Mouse (Mus musculus) liver, embryonic 11.5 days (tissue): ENCODE data around the gene Lim2. TPM values are rescaled to one million over a fixed set of nuclear protein-coding genes. Genes with fewer than 3 reads are reported as not detected.

Source experiments
- ATAC-seq: fragments of 200-750 bp; cut with Nextera tagmentation; replicated peaks from 2 replicates; pipeline ENCODE4 v1.8.0; 2017; ENCODE audit warnings: moderate number of reproducible peaks, mild to moderate bottlenecking, moderate TSS enrichment, moderate library complexity; ENCODE audit not compliant: low FRiP score
- DNase-seq: peaks from one replicate; pipeline ENCODE4 v3.0.0-alpha.2; 2017; ENCODE audit warnings: low spot score
- H3K27ac ChIP-seq: fragments of 300-500 bp; sonication (generic); 2 replicates; pipeline ENCODE4 v1.5.1; 2014; ENCODE audit warnings: mild to moderate bottlenecking, low read depth, low read length, control low read depth
- H3K27me3 ChIP-seq: fragments of 300-500 bp; sonication (generic); replicated peaks from 2 replicates; pipeline ENCODE4 v1.6.1; 2014; ENCODE audit warnings: low read length, mixed read lengths; ENCODE audit not compliant: control insufficient read depth, insufficient read depth
- H3K36me3 ChIP-seq: fragments of 300-500 bp; sonication (generic); 2 replicates; pipeline ENCODE4 v1.6.1; 2014; ENCODE audit warnings: mild to moderate bottlenecking, low read length, moderate library complexity, mixed read lengths; ENCODE audit not compliant: control insufficient read depth, insufficient read depth
- H3K4me1 ChIP-seq: fragments of 300-500 bp; sonication (generic); replicated peaks from 2 replicates; pipeline ENCODE4 v1.6.1; 2014; ENCODE audit warnings: low read length, mixed read lengths; ENCODE audit not compliant: control insufficient read depth, insufficient read depth
- H3K4me2 ChIP-seq: fragments of 300-500 bp; sonication (generic); 2 replicates; pipeline ENCODE4 v1.6.1; 2014; ENCODE audit warnings: mild to moderate bottlenecking, control low read depth, moderate library complexity
- H3K4me3 ChIP-seq: fragments of 300-500 bp; sonication (generic); 2 replicates; pipeline ENCODE4 v1.5.1; 2014; ENCODE audit warnings: low read depth, low read length, control low read depth
- H3K9ac ChIP-seq: fragments of 300-500 bp; sonication (generic); 2 replicates; pipeline ENCODE4 v1.6.1; 2014; ENCODE audit warnings: low read depth, low read length, control low read depth
- H3K9me3 ChIP-seq: fragments of 300-500 bp; sonication (generic); 2 replicates; pipeline ENCODE4 v1.6.1; 2016; ENCODE audit warnings: low read length, inconsistent platforms, mixed read lengths; ENCODE audit not compliant: control insufficient read depth
- WGBS: fragments of 180-500 bp; shearing (Covaris S2); extraction: QIAGEN DNeasy Blood & Tissue Kit; methylation state at CpG from one replicate; pipeline ENCODE4 v1.1.7; 2014; 5-methylcytosine and 5-hydroxymethylcytosine counted together
- polyA plus RNA-seq: library from polyadenylated mRNA; unstranded; fragments of >200 nt; fragmentation: Nextera tagmentation; extraction: Ambion mirVana; gene quantifications from 2 replicates; pipeline ENCODE4 v1.2.1, GENCODE M21; 2014

Lim2 gene
- polyA plus RNA-seq, 1 experiment from 2014 or later = not detected

DNA sequence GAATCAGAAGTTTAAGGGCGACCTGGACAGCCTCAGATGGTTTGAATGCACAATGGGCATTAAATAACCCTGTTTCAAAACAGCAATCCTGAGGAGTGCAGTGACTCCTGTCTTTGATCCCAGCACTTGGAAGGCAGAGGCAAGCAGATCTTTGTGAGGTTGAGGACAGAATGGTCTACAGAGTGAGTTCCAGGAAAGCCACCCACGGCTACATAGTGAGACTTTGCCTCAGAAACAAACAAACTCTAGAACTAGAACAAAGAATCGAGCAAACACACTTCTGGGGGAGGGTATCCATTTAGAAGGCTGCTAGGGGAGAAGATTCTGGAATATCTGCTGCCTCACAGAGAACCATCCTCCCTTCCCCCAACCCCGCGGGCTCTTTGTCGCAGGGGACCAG is 13.0 kb downstream of the Lim2 start, which contains the start of gene Cldnd2:
Gene Cldnd2, plus strand, starts transcription at position 301 of the 400 bp plus-strand sequence.
- ATAC-seq (no peak), DNase-seq (no peak)
- 82% methylated on average over 6 of the region's 6 CpGs for WGBS

DNA sequence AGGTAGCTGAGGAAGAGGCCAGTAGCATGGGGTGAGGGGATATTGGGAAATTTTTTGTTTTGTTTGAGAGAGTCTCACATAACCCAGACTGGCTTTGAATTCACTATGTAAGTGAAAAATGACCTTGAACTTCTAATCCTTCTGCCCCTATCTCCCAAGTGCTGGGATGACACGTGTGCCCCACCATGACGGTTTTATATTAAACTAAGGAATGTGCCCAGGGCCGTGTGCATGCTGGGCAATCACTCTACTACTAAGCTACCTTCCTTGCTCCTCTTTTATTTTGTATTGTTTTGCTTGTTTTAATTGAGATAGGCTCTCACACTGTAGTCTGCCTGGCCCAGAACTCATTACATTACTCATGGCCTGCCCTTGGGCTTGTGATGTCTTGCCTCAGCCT is 13.6 kb downstream of the Lim2 start:
- Histone ChIP-seq H3K36me3 (no peaks in the 10 kb centered on the region), H3K9ac (no peak overlapping the region), H3K27ac (no peak overlapping the region), H3K4me2 (no peak overlapping the region), H3K9me3 (no peaks in the 10 kb centered on the region), H3K27me3 (no peaks in the 10 kb centered on the region), H3K4me1 (peaks cover 23% of the 10 kb centered on the region), H3K4me3 (no peak overlapping the region)
- no peak for ATAC-seq
- DNase-seq = no peak
- whole genome bisulfite sequencing = 75% methylated on average over 3 of the region's 3 CpGs

More for the DNA sequence above, 13.0 kb downstream of the Lim2 start, which contains the start of gene Cldnd2:
- Histone ChIP-seq H3K36me3 (no peaks in the 10 kb centered on the region), H3K9me3 (no peaks in the 10 kb centered on the region), H3K4me2 (no peak within 1 kb of the TSS), H3K27ac (no peak within 1 kb of the TSS), H3K4me3 (no peak within 1 kb of the TSS), H3K9ac (no peak within 1 kb of the TSS), H3K4me1 (peaks cover 17% of the 10 kb centered on the region), H3K27me3 (no peaks in the 10 kb centered on the region)

DNA sequence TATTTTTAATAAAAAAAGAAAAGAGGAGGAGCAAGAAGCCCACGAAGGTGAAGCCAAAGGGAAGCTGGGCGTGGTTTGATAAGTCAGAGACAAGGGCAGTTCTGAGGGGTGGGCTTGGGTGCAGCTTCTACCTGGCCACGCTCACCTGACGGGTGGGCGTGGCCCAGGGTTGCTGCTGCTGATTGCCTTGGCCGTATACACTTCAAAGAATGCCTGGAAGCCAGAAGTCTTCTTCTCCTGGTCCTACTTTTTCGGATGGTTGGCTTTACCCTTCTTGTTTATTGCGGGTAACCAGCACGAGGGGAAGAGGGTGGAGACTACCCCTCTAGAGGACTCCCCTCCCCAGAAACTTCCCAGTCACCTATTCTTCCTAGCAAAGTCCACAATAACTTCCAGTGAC is 15.2 kb downstream of the Lim2 start:
- H3K36me3 ChIP-seq = no peaks in the 10 kb centered on the region
- DNase-seq = no peak
- H3K9me3 ChIP-seq = no peaks in the 10 kb centered on the region
- peak overlapping the region; percentile 92 for H3K27ac ChIP-seq
- H3K9ac ChIP-seq = peak overlapping the region; percentile 75
- ATAC-seq = no peak
- H3K4me3 ChIP-seq = peak overlapping the region; percentile 68
- H3K27me3 ChIP-seq = no peaks in the 10 kb centered on the region
- H3K4me2 ChIP-seq = peak overlapping the region; percentile 98
- H3K4me1 ChIP-seq = peaks cover 30% of the 10 kb centered on the region
- WGBS = 10% methylated on average over 9 of the region's 9 CpGs

DNA sequence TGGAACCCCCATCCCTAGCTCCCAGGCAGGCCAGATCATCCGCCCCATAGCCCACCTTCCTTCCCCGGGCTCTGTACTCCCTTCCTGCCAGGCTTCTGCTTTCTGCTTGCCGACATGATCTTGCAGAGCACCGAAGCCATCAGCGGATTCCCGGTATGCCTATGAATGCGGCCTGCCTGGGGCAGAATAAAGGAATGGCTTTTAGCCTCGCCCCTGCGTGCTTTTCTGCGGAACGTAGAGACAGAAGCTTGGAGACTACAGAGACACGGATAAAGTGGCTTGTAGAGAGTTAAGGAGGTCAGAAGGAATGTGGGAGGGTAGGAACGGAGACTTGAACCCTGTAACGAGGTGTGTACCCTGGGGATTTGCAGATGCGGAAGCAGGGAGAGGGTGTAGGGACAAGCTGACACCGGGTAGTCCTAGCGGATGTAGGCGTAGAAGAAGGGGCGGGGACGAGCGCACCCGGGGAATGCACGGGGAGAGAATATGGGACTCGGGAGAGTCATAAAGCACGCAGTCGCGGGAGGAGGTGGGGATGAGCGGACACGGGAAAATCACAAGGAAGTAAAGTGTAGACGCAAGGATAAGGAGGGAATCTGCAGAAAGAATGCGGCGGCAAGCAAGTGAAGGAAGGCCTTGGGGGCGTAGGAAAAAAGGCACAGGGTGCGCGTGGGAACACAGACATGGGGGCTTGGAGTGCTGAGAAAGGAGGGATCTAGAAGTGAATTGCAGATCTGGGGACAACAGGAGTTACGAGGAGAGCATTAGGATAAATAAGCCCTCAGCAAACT is 15.9 kb downstream of the Lim2 start:
- H3K9me3 ChIP-seq = no peaks in the 10 kb centered on the region
- no peaks in the 10 kb centered on the region for H3K36me3 ChIP-seq
- no peaks in the 10 kb centered on the region for H3K27me3 ChIP-seq
- DNase-seq (peak; percentile 82), ATAC-seq (peak; percentile 87)
- peak overlapping the region; percentile 98 for H3K4me2 ChIP-seq
- peak overlapping the region; percentile 75 for H3K9ac ChIP-seq
- H3K4me1 ChIP-seq = peaks cover 30% of the 10 kb centered on the region
- WGBS = under 1% methylated on average over 36 of the region's 36 CpGs
- peak overlapping the region; percentile 92 for H3K27ac ChIP-seq
- H3K4me3 ChIP-seq = peak overlapping the region; percentile 68

DNA sequence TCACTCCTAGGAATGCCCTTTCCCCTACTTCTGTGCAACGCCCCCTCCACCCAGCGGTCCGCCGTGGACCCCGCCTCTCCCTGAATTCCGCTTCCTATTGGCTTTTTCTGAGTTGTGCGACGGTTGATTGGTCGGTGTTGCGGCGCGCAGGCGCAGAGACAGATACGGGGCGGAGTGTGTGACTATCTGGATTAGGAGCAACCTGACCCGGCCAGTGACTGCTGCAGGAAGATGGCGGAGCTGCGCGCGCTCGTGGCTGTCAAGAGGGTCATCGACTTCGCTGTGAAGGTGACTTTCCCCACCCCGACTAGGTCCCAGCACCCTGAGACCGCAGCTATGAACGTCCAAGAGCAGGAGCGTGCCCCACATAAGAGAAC is 16.4 kb downstream of the Lim2 start, which contains the start of the genes Etfb and Gm45233:
Gene Etfb, plus strand, starts transcription at position 167 of the 377 bp plus-strand sequence.
Gene Gm45233, plus strand, starts transcription at position 212 of the 377 bp plus-strand sequence.
- Histone ChIP-seq H3K9ac (peak within 1 kb of the TSS; percentile 75), H3K9me3 (no peaks in the 10 kb centered on the region), H3K4me1 (peaks cover 32% of the 10 kb centered on the region), H3K4me3 (peak within 1 kb of the TSS; percentile 68), H3K27ac (peak within 1 kb of the TSS; percentile 92), H3K4me2 (peak within 1 kb of the TSS; percentile 98), H3K27me3 (no peaks in the 10 kb centered on the region), H3K36me3 (no peaks in the 10 kb centered on the region)
- under 1% methylated on average over 27 of the region's 27 CpGs for WGBS
- peak; percentile 91 for DNase-seq
- peak; percentile 96 for ATAC-seq

DNA sequence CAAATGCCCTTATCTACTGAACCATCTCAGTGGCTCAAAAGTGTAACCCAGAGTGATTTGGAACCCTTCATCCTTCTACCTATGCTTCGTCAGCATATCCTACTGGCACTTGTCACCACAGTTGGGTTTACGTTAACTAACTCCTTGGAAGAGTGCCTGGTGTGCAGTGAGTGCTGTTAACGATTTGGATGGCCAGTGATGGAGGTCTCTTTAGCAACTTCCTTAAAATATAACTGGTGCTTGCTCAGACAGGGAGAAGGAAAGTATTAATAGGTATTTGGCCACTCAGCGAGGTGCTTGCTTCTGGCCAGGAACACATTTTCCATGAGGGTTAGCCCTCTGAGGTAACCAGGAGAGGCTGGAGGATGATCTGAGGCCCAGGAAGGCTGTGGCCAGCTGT is 20.3 kb downstream of the Lim2 start:
- 76% methylated on average over 4 of the region's 4 CpGs for WGBS
- Histone ChIP-seq H3K9ac (no peak overlapping the region), H3K4me1 (peaks cover 31% of the 10 kb centered on the region)

DNA sequence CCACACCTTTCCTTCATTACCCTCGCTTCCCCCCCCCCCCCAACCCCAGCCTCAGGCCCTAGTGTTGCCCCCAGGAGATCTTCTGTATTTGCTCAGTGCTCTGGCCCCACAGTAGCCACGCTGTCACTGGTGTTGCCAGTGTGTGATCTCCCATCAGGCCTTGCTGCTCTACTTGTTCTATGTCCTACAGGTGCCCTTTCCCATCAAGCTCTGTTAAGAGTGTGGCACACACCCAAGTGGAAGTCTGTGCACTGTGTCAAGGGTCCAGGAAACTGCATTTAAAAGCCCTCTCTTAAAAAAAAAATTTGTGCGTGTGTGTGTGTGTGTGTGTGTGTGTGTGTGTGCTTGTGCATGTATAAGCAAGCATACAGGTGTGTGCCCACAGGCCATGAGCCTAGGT is 20.8 kb downstream of the Lim2 start:
- ATAC-seq = no peak
- no peak overlapping the region for H3K4me2 ChIP-seq
- no peak for DNase-seq
- no peak overlapping the region for H3K27ac ChIP-seq
- H3K9me3 ChIP-seq = no peaks in the 10 kb centered on the region
- H3K27me3 ChIP-seq = no peaks in the 10 kb centered on the region
- no peak overlapping the region for H3K9ac ChIP-seq
- H3K4me1 ChIP-seq = peaks cover 29% of the 10 kb centered on the region
- peaks cover 4% of the 10 kb centered on the region; the same call in 1 of the 2 replicates for H3K36me3 ChIP-seq
- no peak overlapping the region for H3K4me3 ChIP-seq
- WGBS = 93% methylated on average over 2 of the region's 3 CpGs

More for the DNA sequence above, 20.3 kb downstream of the Lim2 start:
- Histone ChIP-seq H3K27ac (no peak overlapping the region), H3K9me3 (no peaks in the 10 kb centered on the region), H3K36me3 (no peaks in the 10 kb centered on the region; the same call in 1 of the 2 replicates), H3K4me2 (no peak overlapping the region), H3K4me3 (no peak overlapping the region), H3K27me3 (no peaks in the 10 kb centered on the region)
- DNase-seq (no peak), ATAC-seq (no peak)

DNA sequence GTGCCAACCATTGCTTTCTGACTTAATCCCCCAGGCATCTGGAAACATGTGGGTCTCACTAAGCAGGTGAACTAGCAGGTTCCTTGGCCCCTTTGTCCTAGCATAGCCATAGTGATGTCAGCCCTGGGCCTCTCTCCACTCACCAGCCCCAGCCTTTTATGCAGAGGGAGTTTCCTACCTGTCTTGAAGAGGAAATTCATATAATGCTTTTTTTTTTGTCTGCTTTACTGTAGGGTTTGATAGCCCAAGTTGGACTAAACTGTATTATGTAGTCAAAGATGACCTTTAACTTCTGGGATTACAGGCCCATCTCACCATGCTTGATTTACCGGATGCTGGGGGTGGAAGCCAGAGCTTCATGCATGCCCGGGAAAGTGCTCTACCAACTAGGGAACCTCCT is 22.3 kb downstream of the Lim2 start:
- Histone ChIP-seq H3K9ac (no peak overlapping the region), H3K4me3 (no peak overlapping the region), H3K27ac (no peak overlapping the region), H3K36me3 (peaks cover 14% of the 10 kb centered on the region; the same call in 1 of the 2 replicates), H3K4me1 (peaks cover 23% of the 10 kb centered on the region), H3K9me3 (no peaks in the 10 kb centered on the region), H3K27me3 (no peaks in the 10 kb centered on the region), H3K4me2 (no peak overlapping the region)
- 91% methylated on average over 2 of the region's 2 CpGs for WGBS
- DNase-seq (no peak), ATAC-seq (no peak)

DNA sequence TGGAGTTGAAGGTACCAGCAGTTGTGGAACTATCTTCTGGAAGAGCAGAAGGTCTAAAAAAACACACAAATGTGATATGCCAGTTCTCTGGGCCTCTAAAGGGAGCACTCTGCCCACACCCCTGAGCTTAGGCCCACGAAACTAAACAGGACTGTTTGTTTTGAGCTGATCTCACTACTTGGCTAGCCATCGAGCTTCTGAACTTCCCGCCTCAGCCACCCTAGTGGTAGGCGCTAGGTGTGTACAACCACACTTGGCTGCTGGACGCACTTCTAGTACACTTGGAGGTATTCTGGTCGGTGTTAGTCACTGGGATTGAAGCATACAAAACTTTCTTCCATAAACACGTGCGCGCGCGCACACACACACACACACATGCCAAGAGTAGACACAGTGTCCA is 24.3 kb downstream of the Lim2 start:
- H3K27ac ChIP-seq = no peak overlapping the region
- H3K9ac ChIP-seq = no peak overlapping the region
- no peak for DNase-seq
- no peaks in the 10 kb centered on the region for H3K27me3 ChIP-seq
- peaks cover 11% of the 10 kb centered on the region for H3K4me1 ChIP-seq
- no peak overlapping the region for H3K4me2 ChIP-seq
- ATAC-seq = no peak
- no peak overlapping the region for H3K4me3 ChIP-seq
- peaks cover 22% of the 10 kb centered on the region for H3K36me3 ChIP-seq
- 94% methylated on average over 11 of the region's 11 CpGs for WGBS
- H3K9me3 ChIP-seq = no peaks in the 10 kb centered on the region
